8 mouse cellular contexts compared by ENCODE assay signal in the genomic region with DNA sequence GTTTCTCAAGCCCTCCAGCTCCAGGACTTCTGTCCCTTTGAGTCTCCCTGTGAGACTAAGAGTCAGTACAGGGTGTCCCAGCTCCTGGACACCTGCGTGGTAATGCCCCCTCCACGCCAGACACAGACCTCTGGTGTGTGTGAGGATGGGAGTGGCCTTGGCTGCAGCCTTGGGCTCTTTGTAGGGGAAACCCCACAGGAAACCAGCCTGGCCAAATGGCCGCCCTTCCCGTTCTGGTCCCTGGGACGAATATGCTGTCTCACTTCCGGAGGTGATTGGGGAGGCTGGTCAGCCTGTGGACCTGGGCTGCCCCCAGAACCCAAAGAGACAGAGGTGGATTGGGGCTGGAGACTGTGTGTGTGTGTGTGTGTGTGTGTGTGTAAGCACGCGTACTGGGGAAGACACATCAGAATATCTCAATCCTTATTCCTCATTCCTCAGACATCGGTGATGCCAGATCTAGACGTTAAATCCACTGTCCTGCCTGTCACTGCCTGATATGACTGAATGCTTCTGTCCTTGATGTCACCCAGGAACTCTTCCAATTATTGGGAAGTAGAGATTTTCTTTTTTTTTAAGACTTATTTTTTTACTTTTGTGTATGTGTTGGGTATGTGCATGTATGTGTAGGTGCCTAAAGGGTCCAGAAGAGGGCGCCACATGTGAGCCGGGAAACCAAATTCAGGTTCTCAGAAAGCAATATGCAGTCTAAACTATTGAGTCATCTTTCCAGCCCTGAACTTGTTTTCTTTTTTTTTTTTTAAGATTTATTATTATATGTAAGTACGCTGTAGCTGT. TPM values are rescaled to one million over a fixed set of nuclear protein-coding genes. Genes with fewer than 3 reads are reported as not detected.
DNase-seq lines count a peak whose midpoint lies in the region; ATAC-seq lines count a peak whose summit lies in the region.

No protein-coding gene starts in this region.

- H3K4me2 ChIP-seq in forebrain, embryonic 13.5 days: peak overlapping the region; percentile 83
- peak overlapping the region; percentile 97 for H3K4me2 ChIP-seq in limb, embryonic 12.5 days
- H3K4me2 ChIP-seq in midbrain, embryonic 13.5 days (replicated peaks): peak overlapping the region; percentile 74

- H3K27ac ChIP-seq in forebrain, embryonic 13.5 days: peak overlapping the region; percentile 71
- peak overlapping the region; percentile 99 for H3K27ac ChIP-seq in limb, embryonic 12.5 days
- peak overlapping the region; percentile 55 for H3K27ac ChIP-seq in midbrain, embryonic 13.5 days

- no peaks in the 10 kb centered on the region for H3K27me3 ChIP-seq in forebrain, embryonic 13.5 days
- H3K27me3 ChIP-seq in limb, embryonic 12.5 days: no peaks in the 10 kb centered on the region
- peaks cover 19% of the 10 kb centered on the region for H3K27me3 ChIP-seq in midbrain, embryonic 13.5 days

- H3K4me1 ChIP-seq in forebrain, embryonic 13.5 days: peaks cover 63% of the 10 kb centered on the region
- peaks cover 62% of the 10 kb centered on the region for H3K4me1 ChIP-seq in limb, embryonic 12.5 days (replicated peaks)
- H3K4me1 ChIP-seq in midbrain, embryonic 13.5 days (replicated peaks): peaks cover 51% of the 10 kb centered on the region

- WGBS in forebrain, embryonic 13.5 days: 68% methylated on average over 13 of the region's 13 CpGs
- WGBS in limb, embryonic 12.5 days: 49% methylated on average over 13 of the region's 13 CpGs
- WGBS in midbrain, embryonic 13.5 days: 64% methylated on average over 13 of the region's 13 CpGs

- DNase-seq in B cell, adult 2 months: peak; percentile 75 to 78
- peak; percentile 78 for DNase-seq in R1 (ENCODE audit: low read depth, low spot score)
- peak; percentile 71 for DNase-seq in urinary bladder, postnatal 14 days (ENCODE audit: low spot score)

- H3K9me3 ChIP-seq in forebrain, embryonic 13.5 days (replicated peaks): no peaks in the 10 kb centered on the region
- H3K9me3 ChIP-seq in limb, embryonic 12.5 days: no peaks in the 10 kb centered on the region
- no peaks in the 10 kb centered on the region for H3K9me3 ChIP-seq in midbrain, embryonic 13.5 days

- ATAC-seq in forebrain, embryonic 13.5 days: no peak
- ATAC-seq in hematopoietic stem cell, adult 5-6 weeks (replicated peaks in 1 of 2; ENCODE audit: insufficient read depth in 1 of 2, low FRiP score in 2 of 2, low TSS enrichment in 1 of 2, low read depth in 1 of 2, poor library complexity in 2 of 2, severe bottlenecking in 2 of 2): peak; percentile 30 to 33
- ATAC-seq in limb, embryonic 12.5 days (ENCODE audit: insufficient number of reproducible peaks, insufficient read depth, low FRiP score, low TSS enrichment, low read depth): peak; percentile 11; the same call in 1 of the 2 replicates
- ATAC-seq in midbrain, embryonic 13.5 days: 0 out of 2 replicates have a peak, but pooled peaks have one; percentile 5
- no peak for ATAC-seq in cerebellum, adult (ENCODE audit: insufficient number of reproducible peaks, low FRiP score, low TSS enrichment)

- H3K9ac ChIP-seq in forebrain, embryonic 13.5 days: peak overlapping the region; percentile 69
- H3K9ac ChIP-seq in limb, embryonic 12.5 days (replicated peaks): peak overlapping the region; percentile 67
- H3K9ac ChIP-seq in midbrain, embryonic 13.5 days (replicated peaks): peak overlapping the region; percentile 57

- no peaks in the 10 kb centered on the region; the same call in 1 of the 2 replicates for H3K36me3 ChIP-seq in forebrain, embryonic 13.5 days (ENCODE audit: poor library complexity, severe bottlenecking)
- H3K36me3 ChIP-seq in limb, embryonic 12.5 days: peaks cover 36% of the 10 kb centered on the region
- peaks cover 3% of the 10 kb centered on the region; the same call in 1 of the 2 replicates for H3K36me3 ChIP-seq in midbrain, embryonic 13.5 days

- peak overlapping the region; percentile 35 for H3K4me3 ChIP-seq in forebrain, embryonic 13.5 days
- peak overlapping the region; percentile 63 for H3K4me3 ChIP-seq in limb, embryonic 12.5 days (replicated peaks)
- peak overlapping the region; percentile 37 for H3K4me3 ChIP-seq in midbrain, embryonic 13.5 days (replicated peaks)

RNA-seq across cellular contexts. Expression of a gene that starts 19.2 kb away (rescaled TPM):
- polyA plus RNA-seq in forebrain, embryonic 13.5 days (2015; fragmentation: Nextera tagmentation; extraction: Ambion mirVana): 4.7 and 6.5 TPM in 2 replicates
- total RNA-seq in hematopoietic stem cell, adult 5-6 weeks (2017): not detected in 2 replicates
- 3.3 and 5.5 TPM in 2 replicates for polyA plus RNA-seq in limb, embryonic 12.5 days (2016; fragmentation: Nextera tagmentation; extraction: Ambion mirVana)
- 8.8 and 11.6 TPM in 2 replicates for polyA plus RNA-seq in midbrain, embryonic 13.5 days (2015; fragmentation: Nextera tagmentation; extraction: Ambion mirVana)

RNA-seq across cellular contexts. Expression of a gene that starts 32.7 kb away (rescaled TPM):
- 43.1 and 44.0 TPM in 2 replicates for polyA plus RNA-seq in forebrain, embryonic 13.5 days (2015; fragmentation: Nextera tagmentation; extraction: Ambion mirVana)
- total RNA-seq in hematopoietic stem cell, adult 5-6 weeks (2017): 6.8 and 13.4 TPM in 2 replicates
- polyA plus RNA-seq in limb, embryonic 12.5 days (2016; fragmentation: Nextera tagmentation; extraction: Ambion mirVana): 33.1 and 34.3 TPM in 2 replicates
- polyA plus RNA-seq in midbrain, embryonic 13.5 days (2015; fragmentation: Nextera tagmentation; extraction: Ambion mirVana): 44.9 and 47.4 TPM in 2 replicates

RNA-seq across cellular contexts. Expression of a gene that starts 45.3 kb away (rescaled TPM):
- 294 and 310 TPM in 2 replicates for polyA plus RNA-seq in forebrain, embryonic 13.5 days (2015; fragmentation: Nextera tagmentation; extraction: Ambion mirVana)
- 68.7 and 88.1 TPM in 2 replicates for total RNA-seq in hematopoietic stem cell, adult 5-6 weeks (2017)
- 338 and 352 TPM in 2 replicates for polyA plus RNA-seq in limb, embryonic 12.5 days (2016; fragmentation: Nextera tagmentation; extraction: Ambion mirVana)
- polyA plus RNA-seq in midbrain, embryonic 13.5 days (2015; fragmentation: Nextera tagmentation; extraction: Ambion mirVana): 261 and 273 TPM in 2 replicates

RNA-seq across cellular contexts. Expression of a gene that starts 53.0 kb away (rescaled TPM):
- polyA plus RNA-seq in forebrain, embryonic 13.5 days (2015; fragmentation: Nextera tagmentation; extraction: Ambion mirVana): 57.3 and 64.1 TPM in 2 replicates
- 12.5 and 16.5 TPM in 2 replicates for total RNA-seq in hematopoietic stem cell, adult 5-6 weeks (2017)
- polyA plus RNA-seq in limb, embryonic 12.5 days (2016; fragmentation: Nextera tagmentation; extraction: Ambion mirVana): 78.4 and 80.1 TPM in 2 replicates
- 49.7 and 57.5 TPM in 2 replicates for polyA plus RNA-seq in midbrain, embryonic 13.5 days (2015; fragmentation: Nextera tagmentation; extraction: Ambion mirVana)

RNA-seq across cellular contexts. Expression of a gene that starts 56.3 kb away (rescaled TPM):
- polyA plus RNA-seq in forebrain, embryonic 13.5 days (2015; fragmentation: Nextera tagmentation; extraction: Ambion mirVana): 2.2 and 2.3 TPM in 2 replicates
- 2.7 and 3.8 TPM in 2 replicates for total RNA-seq in hematopoietic stem cell, adult 5-6 weeks (2017)
- 1.6 TPM in 2 replicates for polyA plus RNA-seq in limb, embryonic 12.5 days (2016; fragmentation: Nextera tagmentation; extraction: Ambion mirVana)
- polyA plus RNA-seq in midbrain, embryonic 13.5 days (2015; fragmentation: Nextera tagmentation; extraction: Ambion mirVana): 2.3 and 2.7 TPM in 2 replicates

Comparison
In these comparisons a context has a peak if more than half of its experiments do, and no peak if none do; other contexts are left out.
1. ATAC-seq: peak in hematopoietic stem cell, adult 5-6 weeks (2 of 2), limb, embryonic 12.5 days (single experiment) and midbrain, embryonic 13.5 days (single experiment); none in forebrain, embryonic 13.5 days (single experiment) and cerebellum, adult (single experiment).
2. Peak in every context shown above with its lines, with median percentiles within 50 percentile points of each other: DNase-seq, H3K27ac ChIP-seq, H3K4me2 ChIP-seq, H3K4me3 ChIP-seq and H3K9ac ChIP-seq.